Mouse (Mus musculus) limb, embryonic 12.5 days (tissue): ENCODE results near the gene Cc2d1a. TPM values are rescaled to one million over a fixed set of nuclear protein-coding genes. Genes with fewer than 3 reads are reported as not detected.

Experiments
- ATAC-seq: fragments of 200-750 bp; cut with Nextera tagmentation; 2 replicates; pipeline ENCODE4 v1.8.0; 2017; ENCODE audit warnings: low read depth, moderate TSS enrichment; ENCODE audit not compliant: insufficient number of reproducible peaks, insufficient read depth, low FRiP score, low TSS enrichment
- H3K27ac ChIP-seq: fragments of 300-500 bp; sonication (generic); 2 replicates; pipeline ENCODE4 v1.5.1; 2016; ENCODE audit warnings: mild to moderate bottlenecking, moderate library complexity
- H3K27me3 ChIP-seq: fragments of 300-500 bp; sonication (generic); 2 replicates; pipeline ENCODE4 v1.6.1; 2016; ENCODE audit warnings: mild to moderate bottlenecking, moderate library complexity
- H3K36me3 ChIP-seq: fragments of 300-500 bp; sonication (generic); 2 replicates; pipeline ENCODE4 v1.6.1; 2016; ENCODE audit warnings: mild to moderate bottlenecking, moderate library complexity
- H3K4me1 ChIP-seq: fragments of 300-500 bp; sonication (generic); replicated peaks from 2 replicates; pipeline ENCODE4 v1.6.1; 2016
- H3K4me2 ChIP-seq: fragments of 300-500 bp; sonication (generic); 2 replicates; pipeline ENCODE4 v1.6.1; 2016; ENCODE audit warnings: mild to moderate bottlenecking, moderate library complexity
- H3K4me3 ChIP-seq: fragments of 300-500 bp; sonication (generic); replicated peaks from 2 replicates; pipeline ENCODE4 v1.5.1; 2016; ENCODE audit warnings: mild to moderate bottlenecking
- H3K9ac ChIP-seq: fragments of 300-500 bp; sonication (generic); replicated peaks from 2 replicates; pipeline ENCODE4 v1.6.1; 2016; ENCODE audit warnings: mild to moderate bottlenecking, moderate library complexity
- H3K9me3 ChIP-seq: fragments of 300-500 bp; sonication (generic); 2 replicates; pipeline ENCODE4 v1.6.1; 2016; ENCODE audit warnings: mild to moderate bottlenecking, moderate library complexity
- WGBS: fragments of 180-500 bp; shearing (Covaris S2); methylation state at CpG from one replicate; pipeline ENCODE4 v1.1.7; 2016; 5-methylcytosine and 5-hydroxymethylcytosine counted together
- polyA plus RNA-seq: library from polyadenylated mRNA; unstranded; fragments of >200 nt; fragmentation: Nextera tagmentation; extraction: Ambion mirVana; gene quantifications from 2 replicates; pipeline ENCODE4 v1.2.1, GENCODE M21; 2016

Gene Cc2d1a
- polyA plus RNA-seq = 26.2 and 28.7 TPM in 2 replicates

DNA sequence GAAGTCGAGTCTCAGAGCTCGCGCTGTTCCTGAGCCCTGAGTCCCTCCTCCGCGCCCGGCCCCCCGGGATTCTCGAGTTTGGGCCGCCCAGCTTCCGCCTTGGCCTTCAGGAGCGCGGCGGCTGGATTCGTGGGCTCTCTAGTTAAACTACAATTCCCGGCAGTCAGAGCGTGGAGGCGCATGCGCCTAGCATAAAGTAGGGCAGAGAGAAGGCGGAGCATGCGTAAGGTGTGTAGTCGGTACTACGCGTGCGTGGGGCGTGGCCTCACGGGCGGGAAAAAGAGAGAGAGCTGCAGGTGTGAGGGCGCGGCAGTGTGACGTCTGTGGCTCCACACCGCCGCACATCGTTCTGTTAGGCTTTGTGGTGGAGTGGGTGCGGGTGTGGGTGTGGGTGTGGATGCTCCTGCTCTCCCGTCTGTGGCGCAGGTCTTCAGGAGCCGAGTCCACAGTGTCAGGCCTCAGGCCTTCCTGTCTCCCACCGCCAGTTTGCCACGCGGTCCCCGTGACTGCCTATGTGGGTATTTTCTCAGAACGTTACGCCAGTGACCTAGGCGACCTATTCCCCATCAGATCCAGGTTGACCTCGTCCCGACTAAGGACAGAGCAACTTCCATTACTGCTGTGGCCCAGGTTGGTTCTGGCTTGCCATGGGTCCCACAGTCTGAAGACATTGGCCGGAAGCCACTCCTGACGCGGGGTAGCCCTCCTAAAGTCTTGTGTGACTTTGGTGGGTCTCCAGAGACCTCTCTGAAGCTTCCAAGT lies at the start of gene Cc2d1a, which contains the start of gene 4930432K21Rik:
Gene Cc2d1a (minus strand): TSS at position 168 of the 762 bp plus-strand sequence.
Gene 4930432K21Rik (plus strand): TSS at position 257 of the 762 bp plus-strand sequence.
- 17% methylated on average over 49 of the region's 49 CpGs for WGBS
- Histone ChIP-seq H3K9me3 (no peaks in the 10 kb centered on the region), H3K4me2 (peak within 1 kb of the TSS; percentile 72), H3K27me3 (no peaks in the 10 kb centered on the region), H3K9ac (peak within 1 kb of the TSS; percentile 68), H3K4me3 (peak within 1 kb of the TSS; percentile 61), H3K4me1 (peaks cover 14% of the 10 kb centered on the region; the same call in 1 of the 2 replicates), H3K36me3 (peaks cover 28% of the 10 kb centered on the region), H3K27ac (peak within 1 kb of the TSS; percentile 30; the same call in 1 of the 2 replicates)
- peak; percentile 86 for ATAC-seq

DNA sequence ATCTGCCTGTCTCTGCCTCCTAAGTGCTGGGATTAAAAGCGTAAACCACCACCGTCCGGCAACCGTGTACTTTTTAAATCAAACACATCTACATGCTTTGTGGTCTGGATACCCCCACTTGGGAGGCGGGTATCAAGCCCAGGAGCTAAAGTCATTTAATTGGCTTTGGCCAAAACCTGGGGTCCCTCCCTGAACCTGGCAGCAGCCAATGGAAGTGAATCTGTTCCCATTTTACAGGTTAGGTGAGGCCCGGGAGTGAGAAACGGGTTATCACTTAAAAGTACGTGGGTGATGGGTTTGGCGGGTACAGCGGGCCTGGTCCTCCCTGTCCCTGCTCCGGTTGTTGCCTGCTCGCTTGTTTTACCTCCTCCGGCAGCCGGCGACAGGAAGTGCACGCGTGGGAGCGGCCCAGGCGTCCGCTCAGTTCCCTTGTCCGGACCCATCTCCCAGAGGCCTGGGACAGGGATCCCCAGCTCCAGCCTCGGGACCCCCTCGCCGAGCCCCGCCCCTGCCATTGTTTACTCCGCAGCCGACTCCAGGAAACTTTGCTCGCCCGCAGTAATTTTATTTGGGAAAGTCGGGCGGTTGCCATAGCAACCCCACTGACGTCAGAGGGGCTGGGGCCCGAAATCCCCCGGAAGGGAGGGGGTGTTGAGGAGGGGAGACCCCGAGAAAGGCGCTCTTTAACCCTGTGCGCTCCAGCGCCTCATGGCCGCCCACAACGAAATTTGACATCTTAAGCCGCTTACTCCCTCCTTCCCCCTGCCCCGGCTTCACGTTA lies 49.6 kb upstream of the Cc2d1a start:
- ATAC-seq = peak; percentile 33

GRCm38 (mm10) chr8:84194224-84194743 lies 46.5 kb upstream of the Cc2d1a start:
- 59% methylated on average over 3 of the region's 3 CpGs for WGBS
- H3K27ac ChIP-seq = no peak overlapping the region

More for the DNA sequence above, 49.6 kb upstream of the Cc2d1a start:
- WGBS = 1% methylated on average over 43 of the region's 43 CpGs
- Histone ChIP-seq H3K4me1 (peaks cover 56% of the 10 kb centered on the region), H3K4me3 (peak overlapping the region; percentile 54), H3K4me2 (peak overlapping the region; percentile 71), H3K9me3 (no peaks in the 10 kb centered on the region), H3K36me3 (no peaks in the 10 kb centered on the region), H3K27ac (peak overlapping the region; percentile 99), H3K9ac (peak overlapping the region; percentile 74), H3K27me3 (no peaks in the 10 kb centered on the region)

GRCm38 (mm10) chr8:84193566-84193965 lies 45.8 kb upstream of the Cc2d1a start:
- Histone ChIP-seq H3K27me3 (no peaks in the 10 kb centered on the region), H3K4me3 (no peak overlapping the region), H3K36me3 (no peaks in the 10 kb centered on the region), H3K4me2 (0 out of 2 replicates have a peak overlapping the region, but pooled peaks have one; percentile 55), H3K9me3 (no peaks in the 10 kb centered on the region), H3K9ac (no peak overlapping the region), H3K27ac (peak overlapping the region; percentile 69; the same call in 1 of the 2 replicates), H3K4me1 (peaks cover 33% of the 10 kb centered on the region)
- no peak for ATAC-seq
- 80% methylated on average over 5 of the region's 5 CpGs for WGBS

More at GRCm38 (mm10) chr8:84194224-84194743, 46.5 kb upstream of the Cc2d1a start:
- Histone ChIP-seq H3K9ac (no peak overlapping the region), H3K36me3 (no peaks in the 10 kb centered on the region), H3K4me1 (peaks cover 40% of the 10 kb centered on the region), H3K27me3 (no peaks in the 10 kb centered on the region), H3K4me2 (no peak overlapping the region), H3K9me3 (no peaks in the 10 kb centered on the region), H3K4me3 (no peak overlapping the region)
- no peak for ATAC-seq

- no peak overlapping the region for H3K4me3 ChIP-seq
- no peak overlapping the region for H3K9ac ChIP-seq
- ATAC-seq = no peak
- H3K27ac ChIP-seq = peak overlapping the region; percentile 69; the same call in 1 of the 2 replicates
- H3K27me3 ChIP-seq = no peaks in the 10 kb centered on the region
- WGBS = 43% methylated on average over 4 of the region's 4 CpGs
- no peaks in the 10 kb centered on the region for H3K9me3 ChIP-seq
- H3K4me1 ChIP-seq = peaks cover 29% of the 10 kb centered on the region
- H3K36me3 ChIP-seq = no peaks in the 10 kb centered on the region
- peak overlapping the region; percentile 55 for H3K4me2 ChIP-seq
These were observed 45.4 kb upstream of the Cc2d1a start for GRCm38 (mm10) chr8:84193161-84193560.

GRCm38 (mm10) chr8:84192555-84192954 lies 44.8 kb upstream of the Cc2d1a start:
- H3K9ac ChIP-seq = peak overlapping the region; percentile 44
- H3K4me2 ChIP-seq = peak overlapping the region; percentile 55
- ATAC-seq = peak; percentile 24; the same call in 1 of the 2 replicates
- H3K36me3 ChIP-seq = no peaks in the 10 kb centered on the region
- no peaks in the 10 kb centered on the region for H3K27me3 ChIP-seq
- H3K9me3 ChIP-seq = no peaks in the 10 kb centered on the region
- H3K4me3 ChIP-seq = peak overlapping the region; percentile 25
- H3K4me1 ChIP-seq = peaks cover 23% of the 10 kb centered on the region
- WGBS = 6% methylated on average over 33 of the region's 33 CpGs
- H3K27ac ChIP-seq = peak overlapping the region; percentile 80

- Histone ChIP-seq H3K27me3 (no peaks in the 10 kb centered on the region), H3K27ac (peak overlapping the region; percentile 80), H3K9me3 (no peaks in the 10 kb centered on the region), H3K4me1 (peaks cover 26% of the 10 kb centered on the region), H3K4me3 (no peak overlapping the region; the same call in 1 of the 2 replicates), H3K9ac (peak overlapping the region; percentile 44), H3K4me2 (peak overlapping the region; percentile 55), H3K36me3 (no peaks in the 10 kb centered on the region)
- WGBS = 41% methylated on average over 13 of the region's 13 CpGs
- ATAC-seq = peak; percentile 63; the same call in 1 of the 2 replicates
These were observed 44.3 kb upstream of the Cc2d1a start for GRCm38 (mm10) chr8:84192023-84192422.

DNA sequence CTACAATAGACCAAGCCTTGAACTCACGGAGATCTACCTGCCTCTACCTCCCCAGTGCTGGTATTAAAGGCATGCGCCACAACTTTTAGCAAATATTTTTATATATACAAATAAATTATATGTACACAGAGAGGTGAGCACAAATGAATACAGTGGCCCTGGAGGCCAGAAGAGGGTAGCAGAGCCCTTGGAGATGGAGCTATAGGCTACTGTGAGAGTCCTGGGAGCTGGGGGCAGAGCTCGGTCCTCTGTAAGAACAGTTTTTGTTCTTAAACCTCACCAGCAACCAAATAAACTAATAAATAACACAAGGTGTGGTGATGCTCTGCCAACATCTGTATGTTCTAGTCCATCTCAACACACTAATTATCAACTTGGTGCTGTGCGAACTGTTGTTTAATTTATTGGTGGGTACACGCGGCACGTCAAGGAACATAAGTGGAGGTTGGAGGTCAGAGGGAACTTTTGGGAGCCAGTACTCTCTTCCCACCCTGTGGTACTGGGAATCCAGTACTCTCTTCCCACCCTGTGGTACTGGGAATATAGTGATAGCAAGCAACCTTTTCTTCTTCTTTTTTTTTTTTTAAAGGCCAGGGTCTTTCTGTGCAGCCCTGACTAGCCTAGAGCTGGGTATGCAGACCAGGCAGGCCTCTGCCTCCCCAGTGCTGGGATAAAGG lies 42.6 kb upstream of the Cc2d1a start:
- no peak for ATAC-seq
- Histone ChIP-seq H3K36me3 (no peaks in the 10 kb centered on the region), H3K27me3 (no peaks in the 10 kb centered on the region), H3K4me3 (no peak overlapping the region), H3K4me1 (peaks cover 30% of the 10 kb centered on the region), H3K4me2 (no peak overlapping the region), H3K27ac (no peak overlapping the region), H3K9ac (no peak overlapping the region), H3K9me3 (no peaks in the 10 kb centered on the region)
- 93% methylated on average over 7 of the region's 7 CpGs for WGBS

DNA sequence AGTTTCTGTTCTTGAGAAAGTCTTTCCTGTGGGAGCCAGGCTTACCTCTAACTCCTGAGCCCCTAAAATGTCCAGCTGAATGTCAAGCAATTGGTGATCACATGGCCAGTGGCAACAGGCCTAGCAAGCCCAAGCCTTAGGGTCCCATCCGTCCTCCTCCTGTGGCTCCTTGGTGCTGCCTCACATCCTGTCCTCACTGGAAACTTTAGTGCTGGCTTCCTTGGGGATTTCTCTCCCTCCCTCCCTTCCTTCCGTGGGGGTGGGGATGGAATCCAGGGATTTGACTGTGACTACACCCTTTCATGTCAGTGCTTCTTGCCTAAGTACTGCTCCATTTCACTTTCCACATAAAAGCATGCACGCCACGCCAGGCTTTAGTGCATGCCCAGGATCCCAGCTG lies 41.9 kb upstream of the Cc2d1a start:
- 63% methylated on average over 4 of the region's 4 CpGs for WGBS
- Histone ChIP-seq H3K4me1 (peaks cover 35% of the 10 kb centered on the region), H3K9ac (no peak overlapping the region), H3K4me2 (no peak overlapping the region), H3K27ac (0 out of 2 replicates have a peak overlapping the region, but pooled peaks have one; percentile 12), H3K4me3 (no peak overlapping the region), H3K36me3 (no peaks in the 10 kb centered on the region), H3K9me3 (no peaks in the 10 kb centered on the region), H3K27me3 (no peaks in the 10 kb centered on the region)
- no peak for ATAC-seq

DNA sequence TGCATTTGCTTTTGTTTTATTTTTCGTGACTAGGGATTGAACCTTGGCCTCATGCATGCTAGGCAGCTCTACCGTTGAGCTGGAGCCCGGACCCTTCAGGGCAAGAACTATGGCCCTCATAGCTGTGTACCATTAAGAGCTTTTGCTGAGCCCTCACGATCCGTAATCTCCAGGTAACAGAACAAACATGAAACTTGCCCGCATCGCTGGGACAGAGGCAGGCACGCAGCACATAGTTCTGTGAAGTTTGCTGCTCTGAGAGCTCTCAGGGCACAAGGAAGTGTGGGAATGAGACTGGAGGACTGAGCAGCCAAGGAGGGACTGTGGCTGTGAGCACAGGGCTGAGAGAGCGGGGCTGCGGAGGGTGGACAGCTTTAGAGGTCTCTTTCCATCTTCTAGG lies 40.9 kb upstream of the Cc2d1a start:
- Histone ChIP-seq H3K9ac (no peak overlapping the region), H3K4me3 (no peak overlapping the region), H3K4me1 (peaks cover 40% of the 10 kb centered on the region), H3K36me3 (no peaks in the 10 kb centered on the region), H3K4me2 (no peak overlapping the region), H3K9me3 (no peaks in the 10 kb centered on the region), H3K27ac (0 out of 2 replicates have a peak overlapping the region, but pooled peaks have one; percentile 4), H3K27me3 (no peaks in the 10 kb centered on the region)
- 88% methylated on average over 10 of the region's 10 CpGs for WGBS
- ATAC-seq = no peak
